Mouse (Mus musculus) lung, postnatal 0 days (tissue): ENCODE data around the gene Trim67.

Source experiments
- CTCF ChIP-seq: IDR thresholded peaks from 2 replicates; pipeline ENCODE4 v1.5.1; 2016; ENCODE audit warnings: antibody characterized with exemption, mild to moderate bottlenecking
- EP300 ChIP-seq: IDR thresholded peaks from 2 replicates; pipeline ENCODE4 v1.6.1; 2016; ENCODE audit warnings: antibody characterized with exemption, mild to moderate bottlenecking, control low read depth

DNA sequence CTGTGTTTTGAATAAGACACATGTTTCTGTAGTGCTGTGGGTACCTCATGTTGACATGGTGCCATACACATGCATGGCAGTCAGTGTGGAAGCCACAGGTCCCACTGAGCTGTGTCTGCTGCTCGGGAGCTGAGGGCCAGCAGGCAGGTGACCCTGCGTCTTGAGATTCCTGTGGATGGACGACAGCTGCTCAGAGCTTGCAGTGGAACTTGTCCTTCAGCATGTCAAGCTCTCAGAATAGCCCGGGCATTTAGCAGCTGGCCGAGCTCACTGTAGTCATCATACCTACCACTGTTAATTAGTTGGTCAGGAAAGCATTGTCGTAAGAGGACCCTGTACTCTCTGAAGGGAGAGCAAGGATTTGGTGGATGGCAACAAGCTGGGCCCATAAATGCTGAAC is 76.8 kb downstream of the Trim67 start:
- TF ChIP-seq CTCF (no peak), EP300 (no peak)
